Mouse (Mus musculus): ENCODE data around the gene Ppp6r3. TPM values are rescaled to one million over a fixed set of nuclear protein-coding genes. Genes with fewer than 3 reads are reported as not detected.
"Not testable (repeated sequence)": the region's sequence is repeated elsewhere in the genome, so short reads cannot be mapped to it uniquely, and the experiment has no call there.

Ppp6r3 gene
- total RNA-seq, 2 experiments from 2014 or later = 100 to 113 TPM

GRCm38 (mm10) chr19:3533266-3533966 lies 42.1 kb downstream of the Ppp6r3 start:
- DNase-seq; intact Hi-C loops (cut with DNase I): not testable (repeated sequence)

GRCm38 (mm10) chr19:3532717-3533260 lies 42.8 kb downstream of the Ppp6r3 start:
- no peak for DNase-seq
- intact Hi-C loops (cut with DNase I) = no loop called here

GRCm38 (mm10) chr19:3529781-3530180 lies 45.8 kb downstream of the Ppp6r3 start:
- no peak for DNase-seq
- intact Hi-C loops (cut with DNase I) = no loop called here

- no peak for DNase-seq
- intact Hi-C loops (cut with DNase I) = no loop called here
Observed at GRCm38 (mm10) chr19:3528646-3529045, 46.9 kb downstream of the Ppp6r3 start.

- no peak for DNase-seq
- intact Hi-C loops (cut with DNase I) = no loop called here
Observed at GRCm38 (mm10) chr19:3527531-3527930, 48.0 kb downstream of the Ppp6r3 start.

- intact Hi-C loops (cut with DNase I) = no loop called here
- DNase-seq = no peak
Observed at GRCm38 (mm10) chr19:3519471-3520169, 55.9 kb downstream of the Ppp6r3 start.

GRCm38 (mm10) chr19:3497216-3497615 lies 78.3 kb downstream of the Ppp6r3 start:
- intact Hi-C loops (cut with DNase I) = no loop called here
- DNase-seq = no peak

GRCm38 (mm10) chr19:3489826-3490225 lies 85.7 kb downstream of the Ppp6r3 start:
- no peak for DNase-seq
- intact Hi-C loops (cut with DNase I) = no loop called here

- intact Hi-C loops (cut with DNase I) = no loop called here
- DNase-seq = no peak
Observed at GRCm38 (mm10) chr19:3482831-3483230, 92.7 kb downstream of the Ppp6r3 start.

GRCm38 (mm10) chr19:3480101-3480500 lies 95.4 kb downstream of the Ppp6r3 start:
- intact Hi-C loops (cut with DNase I) = no loop called here

GRCm38 (mm10) chr19:3476996-3477395 lies 98.6 kb downstream of the Ppp6r3 start:
- intact Hi-C loops (cut with DNase I) = no loop called here
- no peak for DNase-seq

More at GRCm38 (mm10) chr19:3480101-3480500, 95.4 kb downstream of the Ppp6r3 start:
- no peak for DNase-seq

GRCm38 (mm10) chr19:3471218-3471617 lies 104.3 kb downstream of the Ppp6r3 start:
- intact Hi-C loops (cut with DNase I) = no loop called here
- DNase-seq = no peak

GRCm38 (mm10) chr19:3467574-3467973 lies 108.0 kb downstream of the Ppp6r3 start:
- intact Hi-C loops (cut with DNase I) = no loop called here
- no peak for DNase-seq

- intact Hi-C loops (cut with DNase I) = no loop called here
- no peak for DNase-seq
Observed at GRCm38 (mm10) chr19:3459986-3460385, 115.6 kb downstream of the Ppp6r3 start.

- DNase-seq = no peak
- intact Hi-C loops (cut with DNase I) = no loop called here
Observed at GRCm38 (mm10) chr19:3458331-3459099, 117.0 kb downstream of the Ppp6r3 start.

- intact Hi-C loops (cut with DNase I) = no loop called here
- no peak for DNase-seq
Observed at GRCm38 (mm10) chr19:3457700-3458099, 117.8 kb downstream of the Ppp6r3 start.

- DNase-seq = peak; percentile 24
- intact Hi-C loops (cut with DNase I) = loop anchor here (2.0 to 5.0 kb wide), 2 partner anchors 63 to 159 kb away; partner anchors contain the start of gene Tesmin
Observed at GRCm38 (mm10) chr19:3451649-3452048, 123.9 kb downstream of the Ppp6r3 start.

- intact Hi-C loops (cut with DNase I) = loop anchor here (2.0 to 5.0 kb wide), 2 partner anchors 62 to 159 kb away; partner anchors contain the start of gene Tesmin
- DNase-seq = peak; percentile 72
Observed at GRCm38 (mm10) chr19:3451170-3451569, 124.4 kb downstream of the Ppp6r3 start.

GRCm38 (mm10) chr19:3450714-3451113 lies 124.8 kb downstream of the Ppp6r3 start:
- intact Hi-C loops (cut with DNase I) = loop anchor here (2.0 to 5.0 kb wide), 2 partner anchors 62 to 158 kb away; partner anchors contain the start of gene Tesmin
- no peak for DNase-seq

GRCm38 (mm10) chr19:3449248-3449647 lies 126.3 kb downstream of the Ppp6r3 start:
- intact Hi-C loops (cut with DNase I) = no loop called here

GRCm38 (mm10) chr19:3447348-3447747 lies 128.2 kb downstream of the Ppp6r3 start:
- intact Hi-C loops (cut with DNase I) = no loop called here
- no peak for DNase-seq

More at GRCm38 (mm10) chr19:3449248-3449647, 126.3 kb downstream of the Ppp6r3 start:
- no peak for DNase-seq
